Mouse (Mus musculus) stomach, postnatal 0 days (tissue): ENCODE data around the gene Gm21983.

ENCODE experiments used
- CTCF ChIP-seq: IDR thresholded peaks from 2 replicates; pipeline ENCODE4 v1.5.1; 2016; ENCODE audit warnings: antibody characterized with exemption, low read depth, mild to moderate bottlenecking, moderate library complexity
- EP300 ChIP-seq: optimal IDR thresholded peaks from 2 replicates; pipeline ENCODE3; 2016; ENCODE audit warnings: antibody characterized with exemption

GRCm38 (mm10) chr7:27212626-27213025 lies 31.7 kb upstream of the Gm21983 start:
- TF ChIP-seq CTCF (no peak), EP300 (no peak)
